Mouse (Mus musculus) leukemia stem cell, adult 10-12 weeks (primary cell): ENCODE results near the gene Nrg4. TPM values are rescaled to one million over a fixed set of nuclear protein-coding genes. Genes with fewer than 3 reads are reported as not detected.

Experiments used
- polyA plus RNA-seq: library from polyadenylated mRNA; stranded (reverse); fragments of >175 nt; gene quantifications from 2 replicates; pipeline ENCODE4 v1.2.3, GENCODE M21; 2012; ENCODE audit warnings: low replicate concordance

Gene Nrg4
- not detected in 2 replicates for polyA plus RNA-seq

DNA sequence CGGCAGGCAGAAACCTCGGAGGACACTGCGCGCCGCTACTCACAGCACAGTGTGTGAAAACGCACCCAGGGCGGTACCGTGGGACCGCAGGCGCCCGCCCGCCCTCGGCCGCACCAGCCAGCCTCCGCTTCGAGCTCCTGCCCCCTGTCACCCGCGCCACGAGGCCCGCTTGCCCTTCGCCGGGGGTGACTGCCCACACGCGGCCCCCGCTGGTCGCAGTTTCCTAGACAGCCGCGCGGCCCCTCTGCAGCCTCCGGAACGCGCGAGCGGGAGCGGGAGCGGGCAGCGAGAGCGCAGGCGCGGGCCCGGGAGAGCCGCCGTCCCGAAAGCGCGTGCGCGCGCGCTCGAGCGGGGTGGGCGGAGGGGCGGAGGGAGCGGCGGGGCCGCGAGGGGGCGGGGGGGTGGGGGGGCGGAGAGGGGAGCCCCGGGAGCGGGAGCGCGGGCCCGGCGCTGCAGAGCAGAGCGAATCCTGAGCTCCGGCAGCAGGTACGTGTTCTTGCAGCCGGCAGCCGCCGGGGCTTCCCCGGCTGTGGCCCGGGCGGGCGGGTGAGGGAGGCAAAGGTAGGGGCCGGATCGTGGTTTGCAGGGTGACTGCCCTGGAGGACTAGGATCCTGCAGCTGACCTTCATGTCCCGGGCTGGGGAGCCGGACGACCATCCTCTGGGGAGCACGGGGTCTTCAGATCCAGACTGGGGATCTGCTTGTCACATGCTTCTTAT is at the start of gene Nrg4, which contains the start of gene Tmem266:
Nrg4 (minus strand) TSS at position 330 of the 719 bp plus-strand sequence.
Tmem266 (plus strand) TSS at position 399 of the 719 bp plus-strand sequence.

DNA sequence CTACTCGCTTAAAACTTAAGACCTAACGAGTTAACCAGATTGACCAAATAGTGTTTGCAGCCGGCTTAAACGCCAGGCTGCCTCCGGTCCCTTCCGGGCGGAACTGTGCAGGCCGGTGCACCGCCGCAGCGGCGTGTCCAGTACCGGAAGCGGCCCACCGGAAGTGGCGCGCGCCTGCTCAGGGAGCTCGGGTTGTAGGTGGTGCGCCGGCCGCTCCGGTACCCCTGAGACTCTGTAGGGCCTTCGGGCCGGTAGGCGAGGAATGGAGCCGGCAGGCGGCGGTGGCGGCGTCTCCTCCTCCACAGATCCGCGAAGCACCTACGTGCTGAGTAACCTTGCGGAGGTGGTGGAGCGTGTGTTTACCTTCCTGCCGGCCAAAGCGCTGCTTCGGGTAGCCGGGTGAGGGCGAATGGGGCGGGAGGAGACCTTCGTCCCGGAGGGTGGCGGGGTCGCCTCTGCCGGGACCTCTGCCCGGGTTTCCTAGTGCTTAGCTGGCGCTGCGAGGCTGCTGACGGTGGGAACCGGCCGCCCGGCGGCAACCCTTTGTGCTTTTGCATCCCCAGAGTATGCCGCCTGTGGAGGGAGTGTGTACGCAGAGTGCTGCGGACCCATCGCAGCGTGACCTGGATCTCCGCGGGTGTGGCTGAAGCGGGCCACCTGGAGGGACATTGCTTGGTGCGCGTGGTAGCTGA is 117.7 kb downstream of the Nrg4 start, which contains the start of gene Fbxo22:
Fbxo22 (plus strand) TSS at position 136 of the 692 bp plus-strand sequence.

Other genes with a start within 250 kb of the Nrg4 start
- 45.6 and 61.4 TPM in 2 replicates for gene Ube2q2, start 178.0 kb downstream of the Nrg4 start, polyA plus RNA-seq
- gene Fbxo22, start 117.9 kb downstream of the Nrg4 start, polyA plus RNA-seq = 5.8 and 28.0 TPM in 2 replicates
- gene Tmem266, start 69 bp upstream of the Nrg4 start, polyA plus RNA-seq = not detected in 2 replicates
- 14.2 and 31.7 TPM in 2 replicates for gene Etfa, start 185.4 kb upstream of the Nrg4 start, polyA plus RNA-seq
- not detected in 2 replicates for gene Isl2, start 211.8 kb upstream of the Nrg4 start, polyA plus RNA-seq